Mouse (Mus musculus): ENCODE measurements around the gene Fut9. TPM values are rescaled to one million over a fixed set of nuclear protein-coding genes. Genes with fewer than 3 reads are reported as not detected.

The Fut9 gene
- polyA plus RNA-seq, 1 experiment from 2014 or later, result 42.1 TPM

DNA sequence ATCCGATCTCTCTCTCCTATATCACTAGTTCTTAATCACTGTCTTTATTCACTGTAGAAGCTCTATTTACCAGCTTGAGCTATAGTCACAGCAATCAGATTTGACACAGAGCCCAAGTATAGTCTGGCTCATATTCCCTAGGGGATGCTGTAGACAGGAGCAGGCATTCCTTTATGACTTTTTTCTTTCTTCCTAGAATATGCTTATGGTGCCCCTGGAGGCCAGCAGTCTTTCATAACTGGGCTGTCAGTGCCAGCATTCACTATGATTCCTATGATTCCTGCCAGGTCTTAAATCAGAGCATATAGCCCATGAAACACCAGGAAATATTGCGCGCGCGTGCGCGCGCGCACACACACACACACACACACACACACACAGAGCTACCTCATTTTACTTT, 172.6 kb downstream of the Fut9 start:
- H3K27ac ChIP-seq (ENCODE audit: low read depth, low read length), result no peak overlapping the region
- no peak overlapping the region for H3K4me3 ChIP-seq (ENCODE audit: low read depth, low read length)
- H3K4me2 ChIP-seq (ENCODE audit: low read depth, low read length), result no peak overlapping the region
- no peaks in the 10 kb centered on the region for H3K9me3 ChIP-seq (ENCODE audit: control insufficient read depth, low read length)
- ATAC-seq (ENCODE audit: low read depth), result peak; percentile 79
- H3K27me3 ChIP-seq (ENCODE audit: control insufficient read depth, insufficient read depth, low read length), result no peaks in the 10 kb centered on the region
- WGBS, result 80% methylated on average over 9 of the region's 9 CpGs
- no peak overlapping the region for H3K9ac ChIP-seq (replicated peaks; ENCODE audit: low read depth, low read length)
- no peaks in the 10 kb centered on the region for H3K36me3 ChIP-seq (ENCODE audit: control insufficient read depth, insufficient read depth, low read length)
- no peaks in the 10 kb centered on the region for H3K4me1 ChIP-seq (ENCODE audit: control insufficient read depth, insufficient read depth, low read length)

DNA sequence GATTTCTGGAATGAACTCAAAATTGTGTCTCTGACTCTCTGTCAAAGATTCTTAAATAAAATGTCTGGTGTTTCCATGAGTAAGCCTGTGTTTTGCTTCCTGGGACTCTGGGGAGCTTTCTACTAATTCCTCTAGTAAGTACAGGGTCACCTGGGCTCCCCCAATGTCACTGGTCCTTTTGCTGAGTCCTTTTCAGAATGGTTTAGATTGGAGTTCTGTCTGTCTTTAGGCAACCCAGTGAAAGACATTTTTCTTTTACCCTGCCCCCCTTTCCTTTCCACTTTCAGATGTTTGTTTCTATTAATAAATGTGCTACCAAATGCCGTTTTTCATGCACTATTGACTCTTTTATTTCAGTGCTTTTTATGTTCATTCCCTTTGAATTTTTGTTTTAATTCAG, 173.0 kb downstream of the Fut9 start:
- WGBS, result 29% methylated on average over 1 of the region's 1 CpGs
- Histone ChIP-seq H3K4me1 (ENCODE audit: control insufficient read depth, insufficient read depth, low read length) (no peaks in the 10 kb centered on the region), H3K4me2 (ENCODE audit: low read depth, low read length) (no peak overlapping the region)

DNA sequence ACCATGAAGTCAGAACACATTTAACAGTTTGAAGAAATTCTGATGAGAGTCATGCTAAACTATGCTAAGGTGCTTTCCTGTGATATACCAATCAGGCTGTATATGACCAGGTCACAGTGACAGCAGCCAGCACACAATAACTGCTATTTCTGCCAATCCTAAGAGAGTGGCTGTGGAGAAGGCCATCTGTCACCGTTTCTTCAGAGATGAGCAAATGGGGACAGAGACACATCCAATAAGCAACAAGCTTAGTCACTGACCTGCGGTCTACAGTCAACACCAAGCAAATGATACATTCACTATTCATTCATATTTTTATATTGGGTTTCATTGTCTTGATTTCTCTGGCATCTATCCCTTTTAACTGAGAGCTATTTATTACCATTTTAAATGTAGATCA, 176.9 kb downstream of the Fut9 start:
- ATAC-seq (ENCODE audit: low read depth), result no peak
- Histone ChIP-seq H3K36me3 (ENCODE audit: control insufficient read depth, insufficient read depth, low read length) (no peaks in the 10 kb centered on the region), H3K4me3 (ENCODE audit: low read depth, low read length) (no peak overlapping the region), H3K9ac (replicated peaks; ENCODE audit: low read depth, low read length) (no peak overlapping the region), H3K4me1 (ENCODE audit: control insufficient read depth, insufficient read depth, low read length) (no peaks in the 10 kb centered on the region), H3K9me3 (ENCODE audit: control insufficient read depth, low read length) (no peaks in the 10 kb centered on the region), H3K27me3 (ENCODE audit: control insufficient read depth, insufficient read depth, low read length) (no peaks in the 10 kb centered on the region), H3K27ac (ENCODE audit: low read depth, low read length) (no peak overlapping the region), H3K4me2 (ENCODE audit: low read depth, low read length) (no peak overlapping the region)
- 91% methylated on average over 2 of the region's 2 CpGs for WGBS

More for the DNA sequence above, 173.0 kb downstream of the Fut9 start:
- no peaks in the 10 kb centered on the region for H3K36me3 ChIP-seq (ENCODE audit: control insufficient read depth, insufficient read depth, low read length)
- H3K27me3 ChIP-seq (ENCODE audit: control insufficient read depth, insufficient read depth, low read length), result no peaks in the 10 kb centered on the region
- no peak overlapping the region for H3K9ac ChIP-seq (replicated peaks; ENCODE audit: low read depth, low read length)
- ATAC-seq (ENCODE audit: low read depth), result no peak
- H3K9me3 ChIP-seq (ENCODE audit: control insufficient read depth, low read length), result no peaks in the 10 kb centered on the region
- no peak overlapping the region for H3K4me3 ChIP-seq (ENCODE audit: low read depth, low read length)
- no peak overlapping the region for H3K27ac ChIP-seq (ENCODE audit: low read depth, low read length)

DNA sequence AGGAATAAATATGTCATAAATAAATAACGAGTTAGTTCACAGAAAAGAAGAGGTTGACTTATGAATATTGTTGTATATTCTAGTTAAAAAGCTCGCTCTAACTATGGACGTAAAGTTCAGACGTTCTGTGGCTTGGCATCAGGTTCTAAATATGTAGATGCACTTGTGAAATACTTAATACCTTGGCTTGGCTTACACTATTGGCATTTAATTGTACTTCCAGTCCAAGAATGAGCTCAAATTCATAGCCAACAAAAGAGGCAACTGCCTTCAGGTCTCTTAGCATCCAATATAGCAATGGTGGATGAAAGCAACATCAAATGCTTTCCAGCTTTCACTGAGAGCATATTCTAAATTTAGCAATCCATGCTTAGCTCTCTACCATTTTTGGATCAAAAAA, 182.7 kb downstream of the Fut9 start:
- Histone ChIP-seq H3K9me3 (ENCODE audit: control insufficient read depth, low read length) (no peaks in the 10 kb centered on the region), H3K4me3 (ENCODE audit: low read depth, low read length) (no peak overlapping the region), H3K4me1 (ENCODE audit: control insufficient read depth, insufficient read depth, low read length) (no peaks in the 10 kb centered on the region), H3K9ac (replicated peaks; ENCODE audit: low read depth, low read length) (no peak overlapping the region), H3K36me3 (ENCODE audit: control insufficient read depth, insufficient read depth, low read length) (no peaks in the 10 kb centered on the region), H3K4me2 (ENCODE audit: low read depth, low read length) (no peak overlapping the region), H3K27ac (ENCODE audit: low read depth, low read length) (no peak overlapping the region), H3K27me3 (ENCODE audit: control insufficient read depth, insufficient read depth, low read length) (no peaks in the 10 kb centered on the region)
- WGBS, result 87% methylated on average over 4 of the region's 4 CpGs
- no peak for ATAC-seq (ENCODE audit: low read depth)

DNA sequence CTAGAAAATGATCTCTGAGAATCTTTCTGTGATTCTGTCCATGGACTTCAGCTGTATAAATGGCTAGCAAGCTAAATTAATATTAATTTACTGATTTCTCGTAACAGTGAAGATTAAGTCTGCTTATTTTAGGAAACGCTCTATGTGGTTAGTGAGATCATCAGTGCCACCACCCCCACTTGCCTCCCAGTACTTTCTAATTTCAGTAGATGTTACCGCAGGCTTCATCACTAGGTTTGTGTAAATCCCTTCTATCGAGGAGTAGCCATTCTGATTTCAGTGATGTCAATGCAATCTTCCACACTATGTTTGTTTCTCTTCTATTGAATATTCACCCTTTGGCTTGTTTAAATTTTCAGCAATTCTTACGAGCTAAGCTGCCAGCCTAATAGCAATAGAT, 186.6 kb downstream of the Fut9 start:
- no peaks in the 10 kb centered on the region for H3K36me3 ChIP-seq (ENCODE audit: control insufficient read depth, insufficient read depth, low read length)
- no peaks in the 10 kb centered on the region for H3K27me3 ChIP-seq (ENCODE audit: control insufficient read depth, insufficient read depth, low read length)
- 95% methylated on average over 5 of the region's 5 CpGs for WGBS
- H3K9me3 ChIP-seq (ENCODE audit: control insufficient read depth, low read length), result no peaks in the 10 kb centered on the region
- H3K27ac ChIP-seq (ENCODE audit: low read depth, low read length), result no peak overlapping the region
- no peaks in the 10 kb centered on the region for H3K4me1 ChIP-seq (ENCODE audit: control insufficient read depth, insufficient read depth, low read length)
- ATAC-seq (ENCODE audit: low read depth), result no peak
- no peak overlapping the region for H3K4me3 ChIP-seq (ENCODE audit: low read depth, low read length)
- no peak overlapping the region for H3K4me2 ChIP-seq (ENCODE audit: low read depth, low read length)
- no peak overlapping the region for H3K9ac ChIP-seq (replicated peaks; ENCODE audit: low read depth, low read length)

DNA sequence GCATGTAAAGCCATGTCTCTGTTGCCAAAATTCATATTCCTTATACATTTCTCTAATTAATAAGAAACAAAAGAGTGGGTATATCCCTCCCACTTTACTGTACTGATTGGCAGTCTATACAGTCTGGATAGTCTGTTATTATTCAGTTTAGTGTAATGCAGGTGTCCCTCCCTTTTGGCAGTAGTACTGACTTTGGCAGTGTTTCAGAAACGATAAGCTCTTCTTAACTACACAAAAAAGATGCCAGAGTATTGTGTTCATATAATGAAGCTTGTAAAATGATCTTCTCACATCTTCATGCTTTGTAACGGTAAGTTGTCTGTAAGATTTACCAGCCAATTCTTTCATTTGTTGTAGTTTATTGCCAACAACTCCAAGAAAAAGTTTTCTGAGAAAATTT, 189.6 kb downstream of the Fut9 start:
- Histone ChIP-seq H3K9me3 (ENCODE audit: control insufficient read depth, low read length) (no peaks in the 10 kb centered on the region), H3K4me2 (ENCODE audit: low read depth, low read length) (no peak overlapping the region), H3K36me3 (ENCODE audit: control insufficient read depth, insufficient read depth, low read length) (no peaks in the 10 kb centered on the region), H3K9ac (replicated peaks; ENCODE audit: low read depth, low read length) (no peak overlapping the region), H3K27me3 (ENCODE audit: control insufficient read depth, insufficient read depth, low read length) (no peaks in the 10 kb centered on the region), H3K27ac (ENCODE audit: low read depth, low read length) (no peak overlapping the region), H3K4me1 (ENCODE audit: control insufficient read depth, insufficient read depth, low read length) (no peaks in the 10 kb centered on the region), H3K4me3 (ENCODE audit: low read depth, low read length) (no peak overlapping the region)
- no peak for ATAC-seq (ENCODE audit: low read depth)
- 62% methylated on average over 2 of the region's 2 CpGs for WGBS

DNA sequence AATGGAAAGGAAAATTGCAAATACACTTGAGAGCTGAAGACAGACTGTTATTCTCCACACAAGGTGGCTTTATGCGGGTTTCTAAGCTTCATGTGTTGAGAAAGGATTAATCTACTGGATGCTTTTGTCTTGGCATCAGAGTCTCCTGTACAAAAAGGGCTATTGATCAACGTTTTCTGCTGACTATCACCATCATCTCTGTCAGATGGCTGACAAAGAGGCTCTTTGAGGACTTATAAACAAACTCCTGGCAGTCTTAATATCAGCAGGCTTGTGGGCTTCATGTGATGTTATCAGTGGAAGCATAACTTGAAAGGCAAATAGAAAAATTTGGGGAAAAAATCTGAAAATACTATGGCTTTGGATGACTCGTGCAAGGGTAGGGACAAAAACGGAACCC, 206.8 kb downstream of the Fut9 start:
- H3K4me2 ChIP-seq (ENCODE audit: low read depth, low read length), result no peak overlapping the region
- no peak for ATAC-seq (ENCODE audit: low read depth)
- no peaks in the 10 kb centered on the region for H3K9me3 ChIP-seq (ENCODE audit: control insufficient read depth, low read length)
- H3K4me3 ChIP-seq (ENCODE audit: low read depth, low read length), result no peak overlapping the region
- H3K36me3 ChIP-seq (ENCODE audit: control insufficient read depth, insufficient read depth, low read length), result no peaks in the 10 kb centered on the region
- H3K4me1 ChIP-seq (ENCODE audit: control insufficient read depth, insufficient read depth, low read length), result no peaks in the 10 kb centered on the region
- no peak overlapping the region for H3K9ac ChIP-seq (replicated peaks; ENCODE audit: low read depth, low read length)
- WGBS, result 82% methylated on average over 4 of the region's 4 CpGs
- no peak overlapping the region for H3K27ac ChIP-seq (ENCODE audit: low read depth, low read length)
- H3K27me3 ChIP-seq (ENCODE audit: control insufficient read depth, insufficient read depth, low read length), result no peaks in the 10 kb centered on the region

Data from neural tube, embryonic 14.5 days (tissue).